8 mouse cellular contexts compared by ENCODE assay signal in the genomic region with DNA sequence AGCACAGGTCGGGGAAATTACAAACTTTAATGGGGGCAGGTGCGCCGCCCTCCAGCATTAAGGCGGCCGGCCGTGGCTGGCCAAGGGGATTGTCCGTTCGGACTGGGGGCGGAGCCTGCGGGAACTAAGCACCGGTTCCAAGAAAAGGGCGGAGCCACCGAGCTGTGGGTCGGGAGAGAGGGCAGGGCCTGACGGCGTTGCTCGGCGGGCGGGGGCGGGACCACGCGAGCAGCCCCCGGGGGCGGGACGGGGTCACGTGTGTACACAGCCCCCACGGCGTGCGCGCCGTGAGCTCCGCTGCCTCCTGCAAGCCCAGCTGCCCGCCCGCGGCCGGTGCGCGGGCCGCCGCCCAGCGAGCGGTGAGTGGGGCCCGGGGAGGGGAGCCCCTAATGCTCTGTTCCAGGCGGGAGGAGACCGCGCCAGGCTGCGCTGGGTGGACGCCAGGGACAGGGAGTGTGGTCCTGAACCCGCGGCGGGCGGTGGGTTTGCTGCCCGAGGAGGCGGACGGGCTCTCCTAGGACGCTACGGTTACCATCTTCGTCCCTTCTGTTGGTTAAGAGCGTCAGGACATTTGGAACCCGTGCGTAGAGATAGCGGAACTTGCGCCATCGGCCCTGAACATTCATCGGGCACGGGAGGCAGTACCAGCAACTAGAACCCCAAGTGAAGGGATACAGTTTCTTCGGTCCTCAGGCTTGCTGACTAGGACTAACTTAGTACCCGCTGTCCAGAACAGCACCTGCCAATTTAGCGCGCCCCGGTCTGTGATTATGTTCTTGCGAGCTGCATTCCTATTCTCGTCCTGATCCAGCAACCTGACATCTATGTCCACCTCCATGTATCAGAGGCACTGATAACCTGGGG. TPM values are rescaled to one million over a fixed set of nuclear protein-coding genes. Genes with fewer than 3 reads are reported as not detected.
A peak's percentile ranks its signal among the peaks of the same experiment; 100 is the strongest.
DNase-seq lines count a peak whose midpoint lies in the region; ATAC-seq lines count a peak whose summit lies in the region.

No protein-coding gene starts in this region.

- ATAC-seq in intestine, embryonic 15.5 days: peak; percentile 88

- peak overlapping the region; percentile 64 for H3K9ac ChIP-seq in intestine, embryonic 15.5 days

- intact Hi-C loops in left cerebral cortex, postnatal 25 days (cut with DNase I): no loop called here

- peak; percentile 99 for DNase-seq in adrenal gland, adult 2 months
- peak; percentile 96 for DNase-seq in embryo, embryonic 11 days
- peak; percentile 97 for DNase-seq in gastrocnemius, postnatal 25 days
- peak; percentile 84 to 90 for DNase-seq in left cerebral cortex, postnatal 25 days (ENCODE audit: low spot score in 2 of 2)
- DNase-seq in mesoderm, embryonic 11.5 days (ENCODE audit: low read depth, low spot score): peak; percentile 89
- peak; percentile 88 for DNase-seq in right cerebral cortex, postnatal 25 days
- DNase-seq in urinary bladder, postnatal 36 days (ENCODE audit: low spot score in 2 of 2): peak; percentile 88 to 95

- peak overlapping the region; percentile 67; the same call in 1 of the 2 replicates for H3K27ac ChIP-seq in intestine, embryonic 15.5 days

- H3K4me2 ChIP-seq in intestine, embryonic 15.5 days (replicated peaks): peak overlapping the region; percentile 93

- no peaks in the 10 kb centered on the region for H3K9me3 ChIP-seq in intestine, embryonic 15.5 days

- H3K36me3 ChIP-seq in intestine, embryonic 15.5 days: no peaks in the 10 kb centered on the region

- peak overlapping the region; percentile 74 for H3K4me3 ChIP-seq in intestine, embryonic 15.5 days (replicated peaks)

- peaks cover 49% of the 10 kb centered on the region for H3K4me1 ChIP-seq in intestine, embryonic 15.5 days (replicated peaks)

- WGBS in intestine, embryonic 15.5 days: 1% methylated on average over 73 of the region's 73 CpGs

- no peaks in the 10 kb centered on the region for H3K27me3 ChIP-seq in intestine, embryonic 15.5 days (replicated peaks)

RNA-seq across cellular contexts. Expression of a gene that starts 3.1 kb away (rescaled TPM):
- total RNA-seq in adrenal gland, adult 2 months (2021): 10 to 100 TPM in 1 of 2 experiments, 1 to 10 TPM in 1; 9.2 to 21.2 TPM
- 31.4 and 33.8 TPM in 2 replicates for polyA plus RNA-seq in adrenal gland, adult 2 months (2012; rRNA removed)
- 10 to 100 TPM; 23.5 to 23.6 TPM for total RNA-seq in gastrocnemius, postnatal 25 days (2021)
- 2.2 and 2.7 TPM in 2 replicates for polyA plus RNA-seq in intestine, embryonic 15.5 days (2015; fragmentation: Nextera tagmentation; extraction: Ambion mirVana)
- total RNA-seq in left cerebral cortex, postnatal 25 days (2021): 10 to 100 TPM; 12.0 to 13.5 TPM

RNA-seq across cellular contexts. Expression of a gene that starts 24.5 kb away (rescaled TPM):
- 1 to 10 TPM in 1 of 2 experiments, under 1 TPM in 1; 0.46 to 1.3 TPM for total RNA-seq in adrenal gland, adult 2 months (2021)
- 1.7 and 1.9 TPM in 2 replicates for polyA plus RNA-seq in adrenal gland, adult 2 months (2012; rRNA removed)
- under 1 TPM; 0.32 to 0.61 TPM for total RNA-seq in gastrocnemius, postnatal 25 days (2021)
- 0.81 and 0.85 TPM in 2 replicates for polyA plus RNA-seq in intestine, embryonic 15.5 days (2015; fragmentation: Nextera tagmentation; extraction: Ambion mirVana)
- under 1 TPM; 0.30 to 0.34 TPM for total RNA-seq in left cerebral cortex, postnatal 25 days (2021)

RNA-seq across cellular contexts. Expression of a gene that starts 28.2 kb away (rescaled TPM):
- not detected for total RNA-seq in adrenal gland, adult 2 months (2021)
- polyA plus RNA-seq in adrenal gland, adult 2 months (2012; rRNA removed): not detected in 2 replicates
- total RNA-seq in gastrocnemius, postnatal 25 days (2021): not detected
- 23.5 and 25.8 TPM in 2 replicates for polyA plus RNA-seq in intestine, embryonic 15.5 days (2015; fragmentation: Nextera tagmentation; extraction: Ambion mirVana)
- total RNA-seq in left cerebral cortex, postnatal 25 days (2021): not detected

RNA-seq across cellular contexts. Expression of a gene that starts 29.4 kb away (rescaled TPM):
- 10 to 100 TPM; 81.2 to 85.7 TPM for total RNA-seq in adrenal gland, adult 2 months (2021)
- 97.6 and 107 TPM in 2 replicates for polyA plus RNA-seq in adrenal gland, adult 2 months (2012; rRNA removed)
- 10 to 100 TPM; 74.4 to 86.5 TPM for total RNA-seq in gastrocnemius, postnatal 25 days (2021)
- polyA plus RNA-seq in intestine, embryonic 15.5 days (2015; fragmentation: Nextera tagmentation; extraction: Ambion mirVana): 162 and 168 TPM in 2 replicates
- total RNA-seq in left cerebral cortex, postnatal 25 days (2021): 10 to 100 TPM; 65.6 to 70.7 TPM

RNA-seq across cellular contexts. Expression of a gene that starts 42.3 kb away (rescaled TPM):
- total RNA-seq in adrenal gland, adult 2 months (2021): 1 to 10 TPM; 3.4 to 6.4 TPM
- 5.2 and 7.2 TPM in 2 replicates for polyA plus RNA-seq in adrenal gland, adult 2 months (2012; rRNA removed)
- 1 to 10 TPM in 1 of 2 experiments, under 1 TPM in 1; 0.82 to 1.6 TPM for total RNA-seq in gastrocnemius, postnatal 25 days (2021)
- polyA plus RNA-seq in intestine, embryonic 15.5 days (2015; fragmentation: Nextera tagmentation; extraction: Ambion mirVana): 2.1 TPM in 2 replicates
- total RNA-seq in left cerebral cortex, postnatal 25 days (2021): 1 to 10 TPM; 3.0 to 3.3 TPM

Comparison
In these comparisons a context has a peak if more than half of its experiments do, and no peak if none do; other contexts are left out.
1. Peak in every context shown above with its lines: DNase-seq, ATAC-seq, H3K4me3 ChIP-seq and H3K27ac ChIP-seq.